Mouse (Mus musculus): ENCODE results near the gene Kcnb1. TPM values are rescaled to one million over a fixed set of nuclear protein-coding genes. Genes with fewer than 3 reads are reported as not detected.

Gene Kcnb1
- polyA plus RNA-seq, 1 experiment = 1.4 TPM

DNA sequence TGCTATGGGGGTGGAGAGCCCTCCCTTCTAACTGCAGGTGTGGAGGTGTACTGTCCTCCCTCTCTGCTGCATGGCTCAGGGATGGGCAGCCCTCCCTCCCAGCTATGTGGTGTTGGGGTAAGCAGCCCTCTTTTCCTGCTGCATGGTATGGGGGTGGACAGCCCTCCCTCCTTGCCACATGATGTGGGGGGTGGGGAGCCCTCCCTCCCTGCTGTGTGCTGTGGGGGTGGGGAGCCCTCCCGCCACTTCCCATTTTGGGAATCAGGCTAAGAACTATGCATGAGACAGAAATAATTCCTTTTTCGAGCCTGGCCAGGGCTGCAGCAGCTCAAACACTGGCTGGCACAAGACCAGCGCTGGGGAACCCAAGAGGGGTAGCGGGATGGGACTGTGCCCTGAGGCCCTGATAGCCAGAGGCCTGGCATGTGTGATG, 34.4 kb downstream of the Kcnb1 start:
- Histone ChIP-seq H3K9ac (ENCODE audit: low read depth, poor library complexity, severe bottlenecking) (no peak overlapping the region), H3K9me3 (replicated peaks; ENCODE audit: control insufficient read depth, insufficient read depth, low read length, poor library complexity, severe bottlenecking) (no peaks in the 10 kb centered on the region)

GRCm38 (mm10) chr2:167150880-167151279, 39.1 kb downstream of the Kcnb1 start:
- Histone ChIP-seq H3K4me1 (ENCODE audit: control insufficient read depth, insufficient read depth, low read length) (peaks cover 6% of the 10 kb centered on the region), H3K27me3 (ENCODE audit: control insufficient read depth, insufficient read depth, low read length, poor library complexity, severe bottlenecking) (no peaks in the 10 kb centered on the region), H3K9ac (ENCODE audit: low read depth, poor library complexity, severe bottlenecking) (no peak overlapping the region), H3K27ac (ENCODE audit: insufficient read depth, low read length) (no peak overlapping the region), H3K9me3 (replicated peaks; ENCODE audit: control insufficient read depth, insufficient read depth, low read length, poor library complexity, severe bottlenecking) (no peaks in the 10 kb centered on the region), H3K36me3 (ENCODE audit: control insufficient read depth, insufficient read depth, low read length, poor library complexity, severe bottlenecking) (no peaks in the 10 kb centered on the region), H3K4me3 (ENCODE audit: low read depth, low read length) (no peak overlapping the region)
- TF ChIP-seq CTCF (IDR thresholded peaks at IDR 0.05; ENCODE audit: low read depth, low read length) (no peak), EP300 (IDR thresholded peaks at IDR 0.05; ENCODE audit: insufficient read depth, low read depth, low read length) (no peak), POLR2A (IDR thresholded peaks at IDR 0.05; ENCODE audit: insufficient read depth, low read length) (no peak)

More for the DNA sequence above, 34.4 kb downstream of the Kcnb1 start:
- Histone ChIP-seq H3K4me1 (ENCODE audit: control insufficient read depth, insufficient read depth, low read length) (peaks cover 8% of the 10 kb centered on the region), H3K27ac (ENCODE audit: insufficient read depth, low read length) (no peak overlapping the region), H3K27me3 (ENCODE audit: control insufficient read depth, insufficient read depth, low read length, poor library complexity, severe bottlenecking) (no peaks in the 10 kb centered on the region), H3K4me3 (ENCODE audit: low read depth, low read length) (no peak overlapping the region), H3K36me3 (ENCODE audit: control insufficient read depth, insufficient read depth, low read length, poor library complexity, severe bottlenecking) (no peaks in the 10 kb centered on the region)
- TF ChIP-seq POLR2A (IDR thresholded peaks at IDR 0.05; ENCODE audit: insufficient read depth, low read length) (no peak), EP300 (IDR thresholded peaks at IDR 0.05; ENCODE audit: insufficient read depth, low read depth, low read length) (no peak), CTCF (IDR thresholded peaks at IDR 0.05; ENCODE audit: low read depth, low read length) (no peak)

DNA sequence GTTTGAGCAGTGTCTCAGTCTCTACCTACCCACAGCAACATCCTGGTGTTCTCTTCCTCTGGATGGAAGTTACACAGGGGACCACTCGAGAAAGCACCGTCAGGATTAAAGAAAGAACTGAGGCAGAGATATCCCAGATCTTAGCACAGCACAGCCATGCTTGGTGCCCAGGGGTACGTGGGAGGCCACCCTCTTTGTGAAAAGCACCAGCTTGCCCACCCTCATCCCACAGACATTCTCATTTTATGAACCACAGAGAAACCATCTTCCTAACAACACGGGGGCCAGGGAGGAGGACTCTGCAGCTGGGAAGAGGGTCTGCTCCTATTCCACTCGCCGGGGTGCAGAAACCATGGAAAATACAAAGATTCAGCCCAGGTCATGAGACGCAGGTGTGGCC, 39.8 kb downstream of the Kcnb1 start:
- no peaks in the 10 kb centered on the region for H3K4me1 ChIP-seq (ENCODE audit: control insufficient read depth, insufficient read depth, low read length)
- TF ChIP-seq CTCF (IDR thresholded peaks at IDR 0.05; ENCODE audit: low read depth, low read length) (no peak), POLR2A (IDR thresholded peaks at IDR 0.05; ENCODE audit: insufficient read depth, low read length) (no peak), EP300 (IDR thresholded peaks at IDR 0.05; ENCODE audit: insufficient read depth, low read depth, low read length) (no peak)
- no peaks in the 10 kb centered on the region for H3K36me3 ChIP-seq (ENCODE audit: control insufficient read depth, insufficient read depth, low read length, poor library complexity, severe bottlenecking)
- H3K4me3 ChIP-seq (ENCODE audit: low read depth, low read length) = no peak overlapping the region
- H3K27ac ChIP-seq (ENCODE audit: insufficient read depth, low read length) = no peak overlapping the region
- H3K9me3 ChIP-seq (replicated peaks; ENCODE audit: control insufficient read depth, insufficient read depth, low read length, poor library complexity, severe bottlenecking) = no peaks in the 10 kb centered on the region
- no peak overlapping the region for H3K9ac ChIP-seq (ENCODE audit: low read depth, poor library complexity, severe bottlenecking)
- H3K27me3 ChIP-seq (ENCODE audit: control insufficient read depth, insufficient read depth, low read length, poor library complexity, severe bottlenecking) = no peaks in the 10 kb centered on the region

DNA sequence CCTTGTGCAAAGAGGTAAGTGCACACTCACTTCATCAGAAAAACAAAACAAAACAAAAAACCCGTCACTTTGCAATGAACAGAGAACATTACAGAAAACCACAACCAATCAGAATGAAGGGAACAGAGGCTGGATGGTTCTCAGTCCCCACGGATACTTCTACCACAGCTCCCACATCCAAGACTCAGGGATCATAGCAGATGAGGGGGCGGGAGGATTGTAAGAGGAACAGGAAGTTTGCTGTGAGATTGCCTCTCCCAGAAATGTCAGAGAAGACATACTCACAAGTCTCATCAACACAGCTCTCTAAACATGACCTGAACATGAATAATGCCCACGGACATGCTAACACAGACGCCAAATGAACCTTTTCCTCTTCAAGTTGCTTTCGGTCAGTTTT, 40.9 kb downstream of the Kcnb1 start:
- Histone ChIP-seq H3K27me3 (ENCODE audit: control insufficient read depth, insufficient read depth, low read length, poor library complexity, severe bottlenecking) (no peaks in the 10 kb centered on the region), H3K4me3 (ENCODE audit: low read depth, low read length) (no peak overlapping the region), H3K4me1 (ENCODE audit: control insufficient read depth, insufficient read depth, low read length) (no peaks in the 10 kb centered on the region), H3K36me3 (ENCODE audit: control insufficient read depth, insufficient read depth, low read length, poor library complexity, severe bottlenecking) (no peaks in the 10 kb centered on the region), H3K9ac (ENCODE audit: low read depth, poor library complexity, severe bottlenecking) (no peak overlapping the region), H3K9me3 (replicated peaks; ENCODE audit: control insufficient read depth, insufficient read depth, low read length, poor library complexity, severe bottlenecking) (no peaks in the 10 kb centered on the region), H3K27ac (ENCODE audit: insufficient read depth, low read length) (no peak overlapping the region)
- TF ChIP-seq POLR2A (IDR thresholded peaks at IDR 0.05; ENCODE audit: insufficient read depth, low read length) = no peak
- no peak for TF ChIP-seq CTCF (IDR thresholded peaks at IDR 0.05; ENCODE audit: low read depth, low read length)
- no peak for TF ChIP-seq EP300 (IDR thresholded peaks at IDR 0.05; ENCODE audit: insufficient read depth, low read depth, low read length)

DNA sequence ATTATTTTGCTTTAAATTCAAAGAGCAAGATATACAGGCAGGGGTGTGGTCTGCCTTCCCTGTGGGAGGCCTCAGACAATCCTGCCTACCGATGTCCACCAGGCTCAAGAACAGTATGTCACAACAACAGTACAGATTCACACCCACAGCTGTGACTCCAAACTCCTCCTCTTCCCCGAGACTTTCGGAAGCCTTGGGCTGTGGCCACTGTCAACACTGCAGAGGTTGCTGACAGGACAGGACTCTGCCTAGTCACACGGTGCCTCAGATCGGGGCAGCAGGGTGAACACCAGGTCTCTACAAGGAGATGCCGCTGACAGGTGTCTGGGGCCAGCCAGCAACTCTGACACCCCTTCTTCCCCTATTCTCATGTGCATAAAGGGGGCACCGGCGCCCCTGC, 42.2 kb downstream of the Kcnb1 start:
- no peaks in the 10 kb centered on the region for H3K36me3 ChIP-seq (ENCODE audit: control insufficient read depth, insufficient read depth, low read length, poor library complexity, severe bottlenecking)
- no peak overlapping the region for H3K27ac ChIP-seq (ENCODE audit: insufficient read depth, low read length)
- no peaks in the 10 kb centered on the region for H3K9me3 ChIP-seq (replicated peaks; ENCODE audit: control insufficient read depth, insufficient read depth, low read length, poor library complexity, severe bottlenecking)
- TF ChIP-seq EP300 (IDR thresholded peaks at IDR 0.05; ENCODE audit: insufficient read depth, low read depth, low read length) (no peak), POLR2A (IDR thresholded peaks at IDR 0.05; ENCODE audit: insufficient read depth, low read length) (no peak), CTCF (IDR thresholded peaks at IDR 0.05; ENCODE audit: low read depth, low read length) (no peak)
- no peak overlapping the region for H3K9ac ChIP-seq (ENCODE audit: low read depth, poor library complexity, severe bottlenecking)
- H3K4me1 ChIP-seq (ENCODE audit: control insufficient read depth, insufficient read depth, low read length) = no peaks in the 10 kb centered on the region
- no peaks in the 10 kb centered on the region for H3K27me3 ChIP-seq (ENCODE audit: control insufficient read depth, insufficient read depth, low read length, poor library complexity, severe bottlenecking)
- no peak overlapping the region for H3K4me3 ChIP-seq (ENCODE audit: low read depth, low read length)

DNA sequence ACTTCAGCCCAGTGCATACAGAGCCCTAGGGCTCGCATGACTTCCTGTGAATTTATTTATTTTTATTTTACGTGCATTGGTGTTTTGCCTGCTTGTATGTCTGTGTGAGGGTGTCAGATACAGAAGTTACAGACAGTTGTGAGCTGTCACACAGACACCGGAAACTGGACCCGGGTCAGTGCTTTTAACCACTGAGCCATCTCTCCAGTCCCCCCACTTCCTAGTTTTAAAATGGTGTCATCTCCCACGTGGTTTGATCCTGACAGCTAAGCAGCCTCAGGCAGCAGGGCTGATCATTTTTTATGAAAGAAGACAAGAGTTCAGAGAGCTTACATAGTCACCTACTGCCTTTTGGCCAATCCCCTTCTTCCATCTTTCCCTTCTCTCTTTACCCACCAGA, 44.1 kb downstream of the Kcnb1 start:
- Histone ChIP-seq H3K27ac (ENCODE audit: insufficient read depth, low read length) (no peak overlapping the region), H3K4me1 (ENCODE audit: control insufficient read depth, insufficient read depth, low read length) (no peaks in the 10 kb centered on the region), H3K36me3 (ENCODE audit: control insufficient read depth, insufficient read depth, low read length, poor library complexity, severe bottlenecking) (no peaks in the 10 kb centered on the region), H3K4me3 (ENCODE audit: low read depth, low read length) (no peak overlapping the region), H3K9me3 (replicated peaks; ENCODE audit: control insufficient read depth, insufficient read depth, low read length, poor library complexity, severe bottlenecking) (no peaks in the 10 kb centered on the region), H3K27me3 (ENCODE audit: control insufficient read depth, insufficient read depth, low read length, poor library complexity, severe bottlenecking) (no peaks in the 10 kb centered on the region), H3K9ac (ENCODE audit: low read depth, poor library complexity, severe bottlenecking) (no peak overlapping the region)
- no peak for TF ChIP-seq EP300 (IDR thresholded peaks at IDR 0.05; ENCODE audit: insufficient read depth, low read depth, low read length)
- no peak for TF ChIP-seq CTCF (IDR thresholded peaks at IDR 0.05; ENCODE audit: low read depth, low read length)
- TF ChIP-seq POLR2A (IDR thresholded peaks at IDR 0.05; ENCODE audit: insufficient read depth, low read length) = no peak

All from ES-Bruce4 (cell line).